Mouse (Mus musculus) embryonic fibroblast, embryonic 13.5 days (primary cell): ENCODE data around the gene Upk2.

ENCODE experiments used
- CTCF ChIP-seq: IDR thresholded peaks from 2 replicates; pipeline ENCODE4 v1.5.1; 2011; ENCODE audit warnings: mild to moderate bottlenecking, control low read depth, low read length, moderate library complexity, borderline replicate concordance; ENCODE audit not compliant: insufficient read depth
- POLR2A ChIP-seq: IDR thresholded peaks from 2 replicates; pipeline ENCODE4 v1.6.1; 2011; ENCODE audit warnings: low read depth, mild to moderate bottlenecking, control low read depth, low read length, moderate library complexity

GRCm38 (mm10) chr9:44420280-44420898, 34.4 kb downstream of the Upk2 start:
- TF ChIP-seq POLR2A (no peak), CTCF (no peak)
